Mouse (Mus musculus) natural killer cell, adult 2 months (primary cell): ENCODE results near the gene Cdc14b.
A peak's percentile ranks its signal among the peaks of the same experiment; 100 is the strongest.

Source experiments
- DNase-seq, 2 experiments: peaks; one replicate each; pipeline ENCODE4 v3.0.0; 2022; ENCODE audit warnings: low spot score in 2 of 2

Gene Cdc14b

DNA sequence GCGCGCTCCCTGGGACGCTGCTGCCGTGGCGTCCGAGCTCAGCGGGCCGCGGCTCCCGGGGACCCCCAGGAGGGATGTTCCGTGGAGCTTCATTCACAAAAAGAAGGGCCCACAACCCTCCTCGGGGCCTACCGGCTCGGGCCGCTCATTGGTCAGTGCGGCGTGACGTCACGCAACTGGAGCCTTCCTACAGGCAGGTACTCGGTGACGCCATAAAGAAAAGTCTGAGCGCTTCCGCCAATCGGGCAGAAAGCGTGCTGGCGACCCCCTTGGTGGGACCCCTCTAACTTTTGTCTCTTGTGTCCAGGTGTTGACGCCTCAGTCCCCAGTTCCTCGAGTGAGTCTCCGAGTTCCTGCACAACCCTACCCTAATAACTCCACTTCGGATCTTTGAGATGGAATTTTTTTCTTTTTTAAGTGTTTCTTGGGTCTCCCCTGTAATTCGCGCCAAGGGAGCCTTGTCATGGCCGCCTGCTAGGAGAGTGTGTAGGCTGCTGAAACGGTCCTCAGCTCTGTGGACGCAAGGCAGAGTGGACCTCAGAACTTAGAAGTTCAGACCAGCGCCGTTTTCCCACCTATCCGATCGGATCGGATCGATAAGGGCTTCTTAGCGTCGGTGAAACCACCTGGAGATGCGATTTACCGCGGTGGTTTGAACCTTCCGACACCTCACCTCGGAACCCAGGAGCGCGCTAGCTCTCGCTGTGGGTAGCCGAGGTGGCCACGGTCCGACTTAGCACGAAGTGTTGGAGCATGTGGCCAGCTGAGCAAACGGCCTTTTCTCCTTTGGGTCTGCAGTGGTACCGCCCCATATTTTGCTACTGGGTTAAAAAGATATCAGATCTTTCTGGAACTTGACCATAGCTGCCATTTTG is at the start of gene Cdc14b:
Gene Cdc14b, minus strand, starts transcription at position 412 of the 875 bp plus-strand sequence.
- DNase-seq = peak; percentile 51 to 57

DNA sequence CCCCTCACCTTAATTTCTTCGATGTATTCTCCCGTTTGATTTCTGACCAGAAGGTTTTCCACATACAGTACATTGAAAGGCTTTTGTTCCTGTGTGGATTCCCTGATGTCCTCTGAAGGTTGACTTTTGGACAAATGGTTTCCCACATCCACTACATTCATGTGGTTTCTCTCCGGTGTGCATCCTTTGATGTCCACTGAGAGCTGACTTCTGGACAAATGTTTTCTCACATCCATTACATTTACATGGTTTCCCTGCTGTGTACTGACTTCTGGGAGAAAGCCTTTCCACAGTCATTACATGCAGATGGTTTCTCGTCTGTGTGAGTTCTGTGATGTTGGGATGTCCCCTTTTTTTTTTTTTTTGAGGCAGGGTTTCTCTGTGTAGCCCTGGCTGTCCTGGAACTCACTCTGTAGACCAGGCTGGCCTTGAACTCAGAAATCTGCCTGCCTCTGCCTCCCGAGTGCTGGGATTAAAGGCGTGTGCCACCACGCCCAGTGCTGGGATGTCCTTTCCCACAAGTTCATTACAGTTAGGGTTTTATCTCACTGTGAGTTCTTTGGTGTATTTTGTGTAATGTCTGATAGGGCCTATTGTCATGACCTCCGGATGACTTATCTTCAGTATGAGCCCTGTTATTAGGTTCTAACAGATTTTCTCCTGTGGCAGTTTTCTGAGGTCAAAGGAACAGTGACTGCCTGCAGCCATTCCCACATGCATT is 47.6 kb upstream of the Cdc14b start:
- no peak for DNase-seq

DNA sequence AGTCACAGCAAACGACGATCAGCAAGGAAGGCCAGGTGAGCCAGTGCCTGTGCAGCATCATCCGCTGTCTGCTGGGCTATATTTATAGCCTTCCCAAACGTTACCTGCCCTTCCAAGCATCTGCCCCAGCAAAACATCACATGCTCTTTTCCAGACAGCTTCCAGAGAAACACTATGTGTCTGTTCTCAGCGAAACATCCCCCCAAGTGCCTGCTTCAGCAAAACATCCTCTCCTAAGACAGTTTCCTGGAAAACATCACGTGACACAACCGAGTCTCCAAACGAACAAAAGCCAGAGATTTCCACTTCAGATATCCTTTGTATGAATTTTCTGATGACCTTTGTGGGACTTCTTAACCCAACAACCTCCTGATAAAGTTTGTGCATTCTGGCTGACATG is 45.2 kb upstream of the Cdc14b start:
- DNase-seq = no peak

DNA sequence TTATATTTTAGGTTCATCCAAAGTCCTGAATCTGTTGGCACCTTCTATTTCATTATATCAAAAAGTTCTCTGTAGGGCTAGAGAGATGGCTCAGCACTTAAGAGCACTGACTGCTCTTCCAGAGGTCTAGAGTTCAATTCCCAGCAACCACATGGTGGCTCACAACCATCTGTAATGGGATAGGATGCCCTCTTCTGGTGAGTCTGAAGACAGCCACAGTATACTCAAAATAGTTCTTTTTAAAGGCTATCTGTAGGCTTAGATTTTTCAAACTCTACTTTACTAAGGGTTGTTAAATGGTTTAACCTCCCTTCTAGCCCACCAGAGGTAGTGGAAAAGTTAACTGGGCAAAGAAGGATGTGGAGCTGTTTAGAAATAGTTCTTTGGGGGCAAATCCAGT is 44.7 kb upstream of the Cdc14b start:
- DNase-seq = no peak

DNA sequence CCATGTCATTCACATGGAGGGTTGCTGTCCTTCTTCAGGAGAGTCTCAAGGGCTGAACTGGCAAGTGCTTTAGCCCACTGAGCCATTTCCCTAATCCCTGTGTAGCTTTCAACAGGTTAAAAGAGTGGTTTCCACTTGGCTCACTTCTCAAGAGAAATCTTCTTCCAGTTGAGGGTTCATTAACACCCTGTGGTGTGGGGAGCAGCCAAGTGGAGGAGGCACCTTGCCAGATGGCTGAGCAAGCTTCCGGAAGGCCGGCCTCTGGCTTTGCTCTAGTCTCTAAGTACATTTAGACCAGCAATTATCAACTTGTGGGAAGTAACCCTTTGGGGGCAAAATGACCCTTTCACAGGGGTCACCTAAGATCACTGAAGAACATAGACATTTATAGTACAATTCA is 43.3 kb upstream of the Cdc14b start:
- DNase-seq = no peak

DNA sequence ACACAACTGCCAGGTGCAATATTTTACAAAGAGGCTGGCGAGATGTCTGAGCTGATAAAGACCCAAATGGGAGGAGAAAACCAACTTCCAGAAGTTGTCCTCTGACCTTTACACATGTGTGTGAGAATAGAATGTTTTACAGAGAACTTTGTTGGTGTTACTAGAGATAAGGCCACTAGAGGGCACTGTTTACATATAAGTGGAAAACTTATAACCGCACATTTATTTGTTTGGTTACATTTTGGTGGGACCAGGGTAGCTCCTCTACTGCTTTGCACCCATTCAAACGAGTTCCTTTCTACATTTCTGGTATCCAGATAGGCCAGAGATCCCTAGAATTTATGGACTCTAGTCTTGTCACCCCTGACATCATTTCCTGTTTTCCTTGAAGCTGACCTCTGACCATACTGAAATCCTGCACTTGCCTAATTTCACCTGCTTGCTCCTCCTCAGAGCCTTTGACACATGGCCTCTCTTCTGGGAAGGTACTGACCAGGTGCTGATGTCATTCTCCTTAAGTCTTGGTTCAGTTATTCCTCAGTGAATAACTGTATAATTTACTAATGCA is 40.5 kb upstream of the Cdc14b start:
- DNase-seq = peak; percentile 16 to 32

DNA sequence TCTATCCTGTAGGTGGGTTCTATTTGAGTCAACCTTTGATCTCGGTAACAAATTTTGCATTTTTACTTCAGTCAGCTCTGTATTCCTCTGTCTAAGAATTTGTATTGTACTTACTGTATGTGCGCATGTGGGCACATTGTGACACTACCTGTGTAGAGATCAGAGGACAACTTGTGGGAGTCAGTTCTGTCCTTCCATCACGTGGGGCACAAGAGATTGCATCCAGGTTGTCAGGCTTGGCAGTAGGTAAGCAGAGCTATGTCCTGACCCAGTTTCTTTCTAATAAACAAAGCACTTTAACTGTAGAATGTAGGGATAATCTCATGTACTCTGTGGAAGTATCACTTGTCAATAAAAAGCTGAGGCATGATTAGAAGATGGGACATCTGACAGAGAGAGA is 39.0 kb upstream of the Cdc14b start:
- DNase-seq = no peak

DNA sequence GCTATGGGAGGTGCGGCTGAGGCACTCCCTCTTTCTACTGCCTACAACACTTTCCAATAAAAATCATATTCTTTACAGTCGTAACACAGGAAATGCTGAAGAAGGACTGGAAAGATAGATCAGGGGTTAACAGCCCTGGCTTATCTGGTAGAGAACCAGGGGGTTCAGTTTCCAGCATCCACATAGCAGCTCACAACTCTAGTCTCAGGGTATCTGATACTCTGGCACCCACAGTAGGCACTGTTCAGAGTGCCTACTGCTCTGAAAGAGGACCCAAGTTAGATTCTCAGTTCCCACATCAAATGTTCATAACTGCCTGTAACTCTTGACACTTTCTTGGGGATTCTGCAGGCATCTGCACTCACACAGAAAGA is 37.8 kb upstream of the Cdc14b start:
- no peak for DNase-seq

DNA sequence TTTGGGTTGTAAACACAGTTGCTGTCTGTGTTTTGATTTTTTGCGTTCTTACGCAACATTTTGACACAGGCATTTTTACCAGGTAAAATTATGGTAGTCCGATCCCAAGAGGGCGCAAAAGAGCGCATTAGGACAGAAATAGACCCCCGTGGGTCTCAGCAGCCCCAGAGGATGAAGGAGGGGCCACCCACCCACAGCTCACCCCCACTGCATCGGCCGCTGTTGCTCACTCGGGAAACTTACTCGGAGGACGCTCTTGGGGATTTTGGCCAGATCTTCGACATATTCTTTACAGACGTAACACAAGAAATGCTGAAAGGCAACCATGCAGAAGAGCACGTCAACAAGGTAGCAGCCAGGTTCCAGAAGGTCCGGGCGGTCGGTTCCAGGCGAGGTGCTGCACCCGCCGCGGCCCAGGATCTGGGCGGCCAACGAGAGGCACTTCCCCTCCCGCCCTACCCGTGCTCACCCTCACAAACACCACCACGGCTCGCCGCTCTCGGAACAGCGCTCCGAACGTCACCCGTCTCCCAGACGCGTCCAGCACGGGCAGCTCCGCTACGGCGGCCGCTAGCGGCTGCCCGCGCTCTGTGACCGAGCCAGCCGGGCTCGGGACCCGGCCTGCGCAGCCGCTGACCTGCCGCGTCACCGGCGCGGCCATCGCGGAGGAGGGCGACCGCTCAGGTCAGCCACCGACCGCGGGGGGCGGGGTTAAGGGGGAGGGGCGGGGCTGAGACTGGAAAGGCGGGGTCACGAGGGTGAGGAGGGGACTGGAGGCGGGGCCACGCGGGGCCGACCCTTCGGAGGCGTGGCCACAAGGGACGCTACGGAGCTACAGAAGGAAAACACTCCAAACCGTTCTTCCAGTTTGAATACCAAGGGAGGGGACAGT is 37.2 kb upstream of the Cdc14b start, which contains the start of gene Aaed1:
Gene Aaed1, minus strand, starts transcription at position 687 of the 892 bp plus-strand sequence.
- DNase-seq = peak; percentile 79 to 84

DNA sequence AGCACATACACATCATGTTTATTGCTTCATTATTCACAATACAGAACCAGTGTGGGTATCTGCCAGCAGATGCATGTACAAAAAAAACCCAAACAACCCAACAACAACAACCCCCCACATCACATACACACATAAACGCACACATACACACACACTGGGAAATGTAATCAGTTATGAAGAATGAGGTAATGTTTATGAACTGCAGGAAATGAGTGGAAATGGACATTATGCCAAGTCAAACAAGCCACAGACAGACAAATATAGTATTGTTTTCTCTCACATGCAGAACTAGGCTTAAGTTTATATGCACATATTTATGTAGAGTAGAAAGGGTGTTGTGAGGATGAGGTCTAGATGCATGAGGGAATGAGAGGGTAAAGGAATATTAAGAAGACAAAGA is 36.2 kb upstream of the Cdc14b start:
- DNase-seq = no peak

DNA sequence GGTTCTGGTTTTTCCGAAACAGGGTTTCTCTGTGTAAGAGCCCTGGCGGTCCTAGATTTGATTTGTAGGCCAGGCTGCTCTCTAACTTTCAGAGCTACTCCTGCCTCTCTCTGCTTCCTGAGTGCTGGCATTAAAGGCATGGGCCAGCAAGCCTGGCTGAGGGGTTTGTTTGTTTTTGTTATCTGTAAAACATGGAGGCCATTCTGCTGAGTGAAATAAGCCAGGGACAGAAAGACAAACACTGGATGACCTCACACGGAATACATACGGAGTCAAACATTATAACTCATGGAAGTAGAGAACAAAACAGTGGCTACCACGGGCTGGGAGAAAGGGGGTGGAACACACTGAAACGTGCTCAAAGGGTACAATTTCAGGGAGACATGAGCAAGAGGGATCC is 35.5 kb upstream of the Cdc14b start:
- no peak for DNase-seq

DNA sequence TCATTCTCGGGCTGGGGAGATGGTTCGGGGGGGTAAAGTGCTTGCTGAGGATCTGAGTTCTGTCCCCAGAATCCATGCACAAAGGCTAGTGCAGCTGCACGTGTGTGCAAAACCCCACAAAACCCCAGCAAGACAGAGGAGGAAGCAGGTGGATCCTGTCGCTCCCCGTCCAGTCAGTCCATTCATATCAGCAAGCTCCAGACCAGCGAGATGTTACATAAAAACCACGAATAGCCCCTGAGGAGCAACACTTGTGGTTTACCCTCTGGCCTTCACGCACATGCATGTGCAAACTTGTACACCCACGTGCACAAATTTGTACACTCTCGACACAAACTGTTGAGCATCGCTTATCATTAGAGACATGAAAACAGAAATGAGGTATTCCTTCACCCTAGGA is 34.8 kb upstream of the Cdc14b start:
- no peak for DNase-seq

DNA sequence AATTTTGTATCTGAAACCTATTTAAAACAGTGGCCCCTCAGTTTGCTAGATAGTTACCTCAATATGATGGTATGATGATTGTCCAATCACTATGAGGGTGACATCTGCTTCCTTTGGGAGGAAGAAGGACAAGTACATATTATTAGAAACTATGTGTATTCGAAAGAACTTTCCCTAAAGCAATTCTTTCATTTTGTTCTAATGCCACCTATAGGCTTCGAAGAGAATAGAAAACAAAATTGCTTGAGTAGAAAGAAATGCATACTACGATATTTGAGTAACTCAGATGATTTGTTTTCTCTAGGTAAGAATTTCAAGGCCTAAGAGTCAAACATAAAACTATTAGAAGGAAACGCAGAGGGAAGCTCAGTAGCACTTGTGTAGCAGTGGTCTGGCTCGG is 33.9 kb upstream of the Cdc14b start:
- no peak for DNase-seq

DNA sequence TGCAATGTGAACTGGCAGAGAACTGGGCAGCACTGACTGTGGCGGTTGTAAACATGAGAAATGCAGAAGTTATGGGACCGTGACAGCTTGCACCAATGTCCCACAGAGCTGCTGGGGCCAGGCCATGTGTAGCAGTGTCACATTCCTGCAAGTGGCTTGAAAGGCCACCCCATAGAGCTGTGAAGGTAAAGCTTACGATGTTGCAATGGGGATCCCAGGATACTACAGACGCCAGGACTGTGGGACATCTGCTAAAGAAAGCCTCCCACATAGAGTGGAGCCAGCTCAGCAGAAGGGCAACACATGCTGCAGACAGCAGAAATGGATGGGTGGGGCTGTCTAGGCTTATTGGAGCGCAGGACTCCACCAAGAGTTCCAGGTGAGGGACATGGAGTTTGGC is 32.4 kb upstream of the Cdc14b start:
- DNase-seq = no peak

DNA sequence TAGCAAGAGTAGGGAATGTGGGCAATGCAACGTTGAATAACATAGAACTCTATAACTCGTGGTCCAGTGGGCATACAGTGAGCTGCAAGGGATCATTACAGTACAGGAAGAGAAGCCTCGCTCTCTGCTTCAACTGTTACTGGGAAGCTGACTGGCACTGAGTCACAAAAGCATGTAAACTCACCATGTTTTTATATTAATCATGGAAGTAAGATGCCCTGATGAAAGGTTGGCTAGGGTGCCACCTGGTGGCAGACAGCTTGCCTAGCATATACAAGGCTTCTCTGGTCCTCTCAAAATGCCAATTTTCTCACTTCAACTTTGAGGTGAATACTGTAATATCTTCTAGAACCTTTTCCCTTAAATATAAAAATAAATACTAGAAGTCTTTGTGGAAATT is 31.0 kb upstream of the Cdc14b start:
- peak; percentile 27 to 51 for DNase-seq

DNA sequence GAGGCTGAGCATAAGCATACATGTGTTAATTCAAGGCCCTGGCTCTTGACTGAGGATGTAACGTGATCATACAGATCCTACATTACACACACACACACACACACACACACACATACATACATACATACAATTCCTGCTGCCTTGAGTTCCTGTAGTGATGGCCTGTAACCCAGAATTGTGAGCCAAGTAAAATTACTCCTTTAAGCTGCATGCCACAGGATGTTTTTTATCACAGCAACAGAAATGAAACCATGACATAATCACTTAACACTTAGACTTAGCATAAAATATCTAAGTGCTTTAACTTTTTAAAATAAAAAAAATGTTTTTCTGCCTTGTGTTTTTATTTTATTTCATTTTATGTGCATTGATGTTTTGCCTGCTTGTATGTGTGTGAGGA is 24.0 kb upstream of the Cdc14b start:
- DNase-seq = no peak

DNA sequence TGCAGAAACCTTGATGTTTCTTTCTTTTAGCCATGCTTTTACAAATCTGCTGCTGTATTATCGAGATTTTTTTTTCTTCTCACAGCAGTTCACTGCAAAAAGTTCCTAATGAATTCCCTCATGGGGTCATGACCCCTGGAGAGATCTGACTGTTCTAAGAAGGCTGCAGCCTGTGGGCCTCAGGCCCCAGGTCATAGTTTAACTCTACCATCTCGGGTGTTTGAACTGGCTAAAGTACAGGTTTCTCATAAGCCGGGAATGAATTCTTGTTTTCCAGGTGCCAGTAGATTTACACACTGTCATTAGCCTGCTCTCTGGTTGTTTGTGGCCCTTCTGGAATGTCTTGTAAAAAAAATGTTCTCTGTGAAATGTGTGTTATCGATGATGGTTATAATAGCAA is 11.7 kb upstream of the Cdc14b start:
- DNase-seq = no peak

DNA sequence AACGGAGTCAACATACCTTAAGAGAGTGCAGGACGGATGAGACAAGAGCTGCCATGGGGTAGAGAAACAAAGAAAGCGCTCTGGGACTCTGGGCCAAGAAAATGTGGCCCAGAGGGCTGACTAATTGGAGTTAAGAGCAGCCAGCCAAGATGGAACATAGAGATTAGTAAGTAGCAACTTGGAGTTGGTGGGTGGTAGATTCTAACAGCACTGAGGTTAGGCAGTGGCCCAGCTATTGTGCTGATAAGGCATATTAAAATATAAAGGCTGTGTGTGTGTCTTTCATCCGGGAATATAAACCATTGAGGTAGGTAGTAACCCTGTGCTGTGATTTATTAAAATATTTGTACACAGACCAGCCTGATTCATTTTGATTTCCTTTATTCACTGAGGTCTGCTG is 11.2 kb upstream of the Cdc14b start:
- DNase-seq = no peak

DNA sequence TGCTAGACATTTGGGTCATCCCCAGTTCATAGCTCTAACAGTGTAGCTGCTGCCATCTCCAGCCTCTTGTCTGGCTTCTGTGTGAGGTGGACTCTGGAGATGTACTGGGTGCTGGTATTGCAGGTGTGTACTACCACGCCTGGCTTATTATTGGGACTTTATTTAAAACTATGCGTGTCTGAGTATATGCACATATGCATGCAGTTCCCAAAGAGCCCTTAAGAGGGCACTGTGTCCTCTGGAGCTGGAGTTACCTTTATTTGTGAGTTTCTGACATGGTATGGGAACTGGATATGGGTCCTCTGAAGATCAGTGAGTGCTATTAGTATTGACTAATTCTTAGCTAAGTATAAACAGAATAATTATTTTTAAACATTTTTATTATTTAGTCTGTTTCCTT is 9.6 kb upstream of the Cdc14b start:
- no peak for DNase-seq

DNA sequence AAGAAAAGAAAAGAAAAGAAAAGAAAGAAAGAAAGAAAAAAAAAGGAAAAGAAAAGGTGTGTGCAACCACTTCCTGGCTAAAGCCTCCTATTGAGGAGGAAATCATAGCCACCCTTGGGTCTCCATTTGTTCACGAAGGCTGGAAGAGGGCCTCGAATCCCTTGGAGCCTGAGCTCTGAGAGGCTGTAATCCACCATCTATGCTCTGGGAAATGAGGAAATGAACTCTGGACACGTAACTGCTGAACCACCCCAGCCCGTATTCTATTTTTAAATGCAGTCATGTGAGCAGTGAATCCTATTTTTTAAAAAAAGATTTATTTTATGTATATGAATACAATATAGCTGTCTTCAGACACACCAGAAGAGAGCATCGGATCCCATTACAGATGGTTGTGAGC is 5.8 kb upstream of the Cdc14b start:
- DNase-seq = no peak

DNA sequence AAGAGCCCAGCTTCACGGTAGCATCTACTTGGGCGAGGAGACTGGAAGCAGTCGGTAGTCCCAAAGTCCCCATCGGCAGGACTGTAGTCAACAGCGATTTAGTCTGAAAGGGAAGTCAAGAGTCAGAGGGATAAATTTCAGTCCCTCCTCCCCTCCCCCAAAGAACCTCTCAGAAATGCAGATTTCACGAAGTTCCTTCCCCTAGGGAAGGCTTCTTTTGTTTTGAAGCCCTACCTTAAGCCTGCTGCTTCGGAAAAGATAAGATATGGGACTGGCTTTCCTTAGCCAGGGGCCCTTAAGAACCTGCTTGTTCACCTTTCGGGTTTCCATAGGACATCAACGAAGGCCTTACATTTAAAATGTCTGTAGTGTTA is 651 bp upstream of the Cdc14b start:
- no peak for DNase-seq
